Mouse (Mus musculus) embryonic facial prominence, embryonic 10.5 days (tissue): Measurements from ENCODE around the gene Mink1. TPM values are rescaled to one million over a fixed set of nuclear protein-coding genes. Genes with fewer than 3 reads are reported as not detected.
A peak's percentile ranks its signal among the peaks of the same experiment; 100 is the strongest.

Experiments
- DNase-seq: peaks from one replicate; pipeline ENCODE4 v3.0.0-alpha.2; 2017; ENCODE audit warnings: low spot score
- H3K27ac ChIP-seq: fragments of 300-500 bp; sonication (generic); replicated peaks from 2 replicates; pipeline ENCODE4 v1.5.1; 2016; ENCODE audit warnings: mild to moderate bottlenecking
- H3K27me3 ChIP-seq: fragments of 300-500 bp; sonication (generic); replicated peaks from 2 replicates; pipeline ENCODE4 v1.6.1; 2016; ENCODE audit warnings: low read depth, mild to moderate bottlenecking; ENCODE audit not compliant: poor library complexity, severe bottlenecking
- H3K36me3 ChIP-seq: fragments of 300-500 bp; sonication (generic); replicated peaks from 2 replicates; pipeline ENCODE4 v1.6.1; 2016; ENCODE audit warnings: mild to moderate bottlenecking, moderate library complexity
- H3K4me1 ChIP-seq: fragments of 300-500 bp; sonication (generic); 2 replicates; pipeline ENCODE4 v1.6.1; 2016
- H3K4me3 ChIP-seq: fragments of 300-500 bp; sonication (generic); 2 replicates; pipeline ENCODE4 v1.5.1; 2016; ENCODE audit warnings: mild to moderate bottlenecking, moderate library complexity
- H3K9me3 ChIP-seq: fragments of 300-500 bp; sonication (generic); 2 replicates; pipeline ENCODE4 v1.6.1; 2016; ENCODE audit warnings: mild to moderate bottlenecking
- whole genome bisulfite sequencing: fragments of 180-500 bp; shearing (Covaris S2); methylation state at CpG from one replicate; pipeline ENCODE4 v1.1.7; 2016; 5-methylcytosine and 5-hydroxymethylcytosine counted together
- polyA plus RNA-seq: library from polyadenylated mRNA; unstranded; fragments of >200 nt; fragmentation: Nextera tagmentation; extraction: Ambion mirVana; gene quantifications from 2 replicates; pipeline ENCODE4 v1.2.1, GENCODE M21; 2016

Gene Mink1
- polyA plus RNA-seq, 1 experiment from 2014 or later, result 15.2 TPM

DNA sequence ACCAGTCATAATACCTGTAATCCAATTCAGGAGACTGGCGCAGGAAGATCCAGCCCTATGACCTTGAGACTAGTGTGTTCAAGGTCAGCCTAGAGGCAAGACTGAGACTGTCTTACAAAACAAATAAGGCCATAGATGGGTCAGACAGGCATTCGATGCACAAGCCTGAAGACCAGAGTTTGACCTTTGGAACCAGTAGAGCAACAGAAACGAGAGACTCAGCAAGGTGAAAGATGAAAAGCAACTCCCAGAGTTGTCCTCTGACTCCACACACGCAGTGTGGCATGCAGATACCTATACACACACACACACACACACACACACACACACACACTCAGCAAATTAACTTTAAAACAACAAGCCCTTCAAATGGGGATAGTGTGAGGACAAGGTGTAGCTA lies 64.2 kb downstream of the Mink1 start:
- no peaks in the 10 kb centered on the region for H3K27me3 ChIP-seq
- H3K27ac ChIP-seq, result no peak overlapping the region
- no peak overlapping the region for H3K4me3 ChIP-seq
- no peak for DNase-seq
- H3K4me1 ChIP-seq, result no peaks in the 10 kb centered on the region
- 73% methylated on average over 4 of the region's 4 CpGs for WGBS
- H3K36me3 ChIP-seq, result no peaks in the 10 kb centered on the region
- H3K9me3 ChIP-seq, result no peaks in the 10 kb centered on the region

DNA sequence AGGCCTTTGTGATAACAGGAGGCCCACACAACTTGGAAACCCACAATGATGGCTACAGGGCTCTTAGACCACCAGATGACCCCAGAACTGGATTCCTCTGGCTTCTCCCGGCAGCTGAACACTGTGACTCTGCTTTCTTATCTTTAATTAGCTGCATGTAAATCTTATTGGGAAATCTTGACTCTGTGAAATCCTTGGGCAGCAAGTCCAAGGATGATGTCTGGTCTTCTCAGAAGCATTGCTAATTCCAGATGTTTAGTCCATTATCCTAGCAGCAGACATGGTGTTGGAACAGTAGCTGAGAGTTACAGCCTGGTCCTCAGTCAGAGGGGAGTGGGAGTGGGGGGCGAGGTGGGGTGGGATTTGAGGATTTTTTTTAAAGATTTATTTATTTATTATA lies 65.8 kb downstream of the Mink1 start:
- no peak for DNase-seq
- Histone ChIP-seq H3K4me1 (no peaks in the 10 kb centered on the region), H3K4me3 (no peak overlapping the region), H3K27ac (no peak overlapping the region), H3K36me3 (no peaks in the 10 kb centered on the region), H3K9me3 (no peaks in the 10 kb centered on the region), H3K27me3 (no peaks in the 10 kb centered on the region)
- WGBS, result 75% methylated on average over 2 of the region's 2 CpGs

- no peak for DNase-seq
- Histone ChIP-seq H3K9me3 (no peaks in the 10 kb centered on the region), H3K4me3 (no peak overlapping the region), H3K27ac (no peak overlapping the region), H3K27me3 (no peaks in the 10 kb centered on the region), H3K36me3 (no peaks in the 10 kb centered on the region), H3K4me1 (no peaks in the 10 kb centered on the region)
- 57% methylated on average over 5 of the region's 5 CpGs for WGBS
Observed at GRCm38 (mm10) chr11:70629557-70629956, 66.9 kb downstream of the Mink1 start.

GRCm38 (mm10) chr11:70630129-70630528 lies 67.4 kb downstream of the Mink1 start:
- no peaks in the 10 kb centered on the region for H3K27me3 ChIP-seq
- WGBS, result 74% methylated on average over 7 of the region's 7 CpGs
- no peak for DNase-seq

GRCm38 (mm10) chr11:70635601-70636000 lies 72.9 kb downstream of the Mink1 start:
- no peak overlapping the region for H3K4me3 ChIP-seq
- no peaks in the 10 kb centered on the region for H3K9me3 ChIP-seq
- 83% methylated on average over 4 of the region's 4 CpGs for WGBS
- no peak for DNase-seq
- H3K27ac ChIP-seq, result no peak overlapping the region
- no peaks in the 10 kb centered on the region for H3K4me1 ChIP-seq
- H3K27me3 ChIP-seq, result no peaks in the 10 kb centered on the region
- H3K36me3 ChIP-seq, result no peaks in the 10 kb centered on the region

More at GRCm38 (mm10) chr11:70630129-70630528, 67.4 kb downstream of the Mink1 start:
- Histone ChIP-seq H3K4me1 (no peaks in the 10 kb centered on the region), H3K36me3 (no peaks in the 10 kb centered on the region), H3K9me3 (no peaks in the 10 kb centered on the region), H3K4me3 (no peak overlapping the region), H3K27ac (no peak overlapping the region)

DNA sequence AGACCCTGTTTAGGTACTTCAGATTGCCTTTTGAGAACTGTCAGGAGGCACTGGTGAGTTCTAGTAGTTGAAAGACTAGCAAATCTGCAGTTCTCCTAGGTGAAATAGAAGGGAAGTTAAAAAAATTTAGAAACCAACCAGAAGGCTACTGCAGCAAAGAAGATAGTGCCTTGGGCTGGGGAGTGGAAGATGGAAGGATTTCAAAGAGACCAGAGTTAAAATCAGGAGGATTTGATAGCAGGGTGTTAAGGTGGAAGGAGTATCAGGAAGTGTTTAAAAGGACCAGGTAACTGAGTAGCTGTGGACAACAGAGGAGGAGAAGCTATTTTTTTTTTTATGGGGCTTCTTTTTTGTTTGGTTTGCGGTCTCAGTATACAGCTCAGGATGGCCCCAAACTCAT lies 75.1 kb downstream of the Mink1 start:
- Histone ChIP-seq H3K4me1 (no peaks in the 10 kb centered on the region), H3K36me3 (peaks cover 4% of the 10 kb centered on the region), H3K9me3 (no peaks in the 10 kb centered on the region), H3K4me3 (no peak overlapping the region), H3K27me3 (no peaks in the 10 kb centered on the region), H3K27ac (no peak overlapping the region)
- WGBS, result 94% methylated on average over 1 of the region's 1 CpGs
- no peak for DNase-seq

- Histone ChIP-seq H3K27ac (no peak overlapping the region), H3K4me1 (no peaks in the 10 kb centered on the region), H3K36me3 (peaks cover 9% of the 10 kb centered on the region), H3K9me3 (no peaks in the 10 kb centered on the region), H3K27me3 (no peaks in the 10 kb centered on the region), H3K4me3 (no peak overlapping the region)
- DNase-seq, result no peak
- WGBS, result 94% methylated on average over 1 of the region's 1 CpGs
Observed at GRCm38 (mm10) chr11:70638293-70638692, 75.6 kb downstream of the Mink1 start.

DNA sequence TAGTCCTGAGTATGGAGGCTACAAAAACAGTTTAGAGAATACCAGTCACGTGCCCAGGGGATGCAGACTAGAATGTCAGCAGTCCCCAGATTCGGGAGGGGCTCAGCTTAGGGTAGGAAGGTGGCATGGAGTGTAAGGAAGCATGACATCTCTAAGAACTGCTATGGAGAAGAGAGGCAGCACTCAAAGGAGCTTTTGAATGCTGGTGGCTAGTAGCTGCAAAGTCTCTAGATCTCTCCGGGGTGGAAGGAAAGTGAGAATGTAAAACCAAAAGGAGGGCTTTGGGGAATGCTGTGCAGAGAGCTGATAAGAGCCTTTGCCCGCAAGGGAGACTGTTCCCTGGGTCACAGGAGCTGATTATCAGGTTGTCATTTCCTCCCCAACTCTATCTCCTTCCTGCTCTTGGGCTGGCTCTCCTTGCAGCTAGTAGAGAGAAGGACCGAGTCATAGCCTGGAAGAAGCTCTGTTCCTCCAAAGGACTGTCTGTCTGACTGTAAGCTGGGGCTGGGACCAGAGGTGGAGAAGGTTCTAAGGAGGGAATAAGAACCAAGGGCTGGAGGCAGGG lies 76.1 kb downstream of the Mink1 start, which contains the start of gene Gp1ba:
Gp1ba (plus strand) TSS at position 409 of the 565 bp plus-strand sequence.
- DNase-seq, result no peak
- no peaks in the 10 kb centered on the region for H3K9me3 ChIP-seq
- 57% methylated on average over 5 of the region's 5 CpGs for WGBS
- no peak within 1 kb of the TSS for H3K4me3 ChIP-seq
- peaks cover 14% of the 10 kb centered on the region for H3K36me3 ChIP-seq
- no peak within 1 kb of the TSS for H3K27ac ChIP-seq
- H3K4me1 ChIP-seq, result no peaks in the 10 kb centered on the region
- H3K27me3 ChIP-seq, result no peaks in the 10 kb centered on the region

- 85% methylated on average over 8 of the region's 8 CpGs for WGBS
- Histone ChIP-seq H3K27me3 (no peaks in the 10 kb centered on the region), H3K9me3 (no peaks in the 10 kb centered on the region), H3K4me3 (no peak overlapping the region), H3K4me1 (no peaks in the 10 kb centered on the region), H3K27ac (no peak overlapping the region), H3K36me3 (peaks cover 25% of the 10 kb centered on the region)
- DNase-seq, result no peak
Observed at GRCm38 (mm10) chr11:70639976-70640375, 77.3 kb downstream of the Mink1 start.

- WGBS, result 86% methylated on average over 7 of the region's 7 CpGs
- H3K27me3 ChIP-seq, result no peaks in the 10 kb centered on the region
- H3K4me1 ChIP-seq, result peaks cover 13% of the 10 kb centered on the region
- H3K36me3 ChIP-seq, result peaks cover 35% of the 10 kb centered on the region
- no peak for DNase-seq
- no peak overlapping the region for H3K4me3 ChIP-seq
- H3K9me3 ChIP-seq, result no peaks in the 10 kb centered on the region
- no peak overlapping the region for H3K27ac ChIP-seq
Observed at GRCm38 (mm10) chr11:70641241-70641640, 78.6 kb downstream of the Mink1 start.

DNA sequence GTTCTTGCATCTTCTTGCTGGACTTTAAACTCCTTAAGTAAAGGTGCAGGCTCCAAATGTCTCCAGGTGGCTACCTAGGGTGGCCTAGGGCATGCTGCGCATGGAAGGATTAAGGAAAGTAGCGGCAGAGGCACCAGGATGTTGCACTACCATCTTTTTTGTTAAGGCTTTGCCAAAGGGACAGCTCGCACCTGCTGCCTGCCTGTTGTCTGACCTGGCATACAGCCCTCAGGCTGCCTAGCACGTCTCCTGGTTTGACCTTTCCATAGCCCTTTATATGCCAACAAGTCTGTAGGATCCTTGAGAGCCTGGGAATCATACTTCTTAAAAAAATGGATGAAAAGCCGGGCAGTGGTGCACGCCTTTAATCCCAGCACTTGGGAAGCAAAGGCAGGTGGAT lies 80.4 kb downstream of the Mink1 start:
- no peak for DNase-seq
- H3K9me3 ChIP-seq, result no peaks in the 10 kb centered on the region
- peaks cover 35% of the 10 kb centered on the region for H3K36me3 ChIP-seq
- no peaks in the 10 kb centered on the region for H3K27me3 ChIP-seq
- 91% methylated on average over 6 of the region's 6 CpGs for WGBS
- peaks cover 22% of the 10 kb centered on the region for H3K4me1 ChIP-seq
- H3K4me3 ChIP-seq, result 0 out of 2 replicates have a peak overlapping the region, but pooled peaks have one; percentile 4
- no peak overlapping the region for H3K27ac ChIP-seq

- Histone ChIP-seq H3K4me3 (peak overlapping the region; percentile 11; the same call in 1 of the 2 replicates), H3K9me3 (no peaks in the 10 kb centered on the region), H3K27me3 (no peaks in the 10 kb centered on the region), H3K36me3 (peaks cover 49% of the 10 kb centered on the region), H3K4me1 (peaks cover 38% of the 10 kb centered on the region), H3K27ac (no peak overlapping the region)
- no peak for DNase-seq
- 93% methylated on average over 8 of the region's 8 CpGs for WGBS
Observed at GRCm38 (mm10) chr11:70644564-70645103, 82.0 kb downstream of the Mink1 start.

GRCm38 (mm10) chr11:70645461-70646258 lies 83.0 kb downstream of the Mink1 start:
- Histone ChIP-seq H3K27me3 (no peaks in the 10 kb centered on the region), H3K4me3 (peak overlapping the region; percentile 84), H3K9me3 (no peaks in the 10 kb centered on the region), H3K36me3 (peaks cover 59% of the 10 kb centered on the region), H3K4me1 (peaks cover 46% of the 10 kb centered on the region), H3K27ac (peak overlapping the region; percentile 93)
- no peak for DNase-seq
- 89% methylated on average over 12 of the region's 12 CpGs for WGBS
